In the genomic region with DNA sequence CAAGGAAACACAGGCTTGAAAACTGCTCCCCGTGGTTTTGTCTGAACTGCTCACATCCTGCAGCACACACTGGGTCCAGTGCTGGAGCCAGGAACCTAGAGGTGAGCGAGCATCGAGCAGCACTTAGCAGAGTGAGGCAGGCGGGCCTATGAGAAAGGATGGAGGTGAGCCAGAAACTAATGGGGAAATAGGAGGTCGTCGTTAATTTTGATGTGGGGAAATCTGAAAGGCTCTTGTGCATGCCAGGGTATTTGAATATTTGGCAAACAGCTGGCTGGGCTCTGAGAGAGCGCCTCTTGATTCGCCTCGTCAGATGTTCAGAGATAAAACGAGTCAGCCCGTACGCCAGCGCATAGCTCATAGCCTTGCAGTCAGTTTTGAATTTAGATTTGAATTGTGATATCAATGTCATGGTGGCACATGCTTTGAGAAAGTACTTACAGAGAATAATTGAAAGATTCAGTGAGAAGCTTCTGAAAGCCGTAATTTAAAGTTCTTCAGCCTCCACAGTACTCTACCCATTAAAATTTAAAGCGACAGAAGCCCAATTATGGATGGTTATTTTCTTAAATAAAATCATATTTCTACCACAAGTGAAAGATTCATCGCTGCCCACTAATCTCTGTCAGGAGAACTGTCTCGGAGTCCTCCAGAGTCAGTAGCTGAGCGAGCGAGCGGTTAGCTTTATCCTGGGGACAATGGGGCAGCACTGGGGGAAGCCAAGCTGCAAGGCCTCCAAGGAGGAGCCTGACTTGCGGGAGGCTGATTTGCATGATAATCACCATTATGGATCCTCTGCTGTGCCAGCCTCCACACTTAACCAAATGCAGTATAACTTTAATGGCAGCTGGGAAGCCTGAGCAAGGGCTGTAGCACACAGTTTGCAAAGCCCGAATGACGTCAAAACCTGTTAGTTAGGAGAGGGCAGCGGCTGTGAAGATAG, we compare ENCODE assay signal across 9 mouse cellular contexts.
DNase-seq lines count a peak whose midpoint lies in the region; ATAC-seq and TF ChIP-seq lines count a peak whose summit lies in the region.
"Had no signal": no experiment of that assay in that cellular context is flagged by ENCODE, and none has a peak within 500 bp of the region (broad histone marks: within the 10 kb centered on the region; RNA-seq: fewer than 3 reads in every experiment).

No protein-coding gene starts in this region.

- TF ChIP-seq EP300 in stomach, postnatal 0 days (optimal IDR thresholded peaks at IDR 0.05) = no peak

- H3K4me2 ChIP-seq in stomach, postnatal 0 days (replicated peaks; ENCODE audit: low read depth) = peak overlapping the region; percentile 56

- TF ChIP-seq CTCF in left cerebral cortex, adult 2 months (IDR thresholded peaks at IDR 0.05) = no peak
- no peak for TF ChIP-seq CTCF in stomach, postnatal 0 days (IDR thresholded peaks at IDR 0.05; ENCODE audit: low read depth)

- H3K9ac ChIP-seq in stomach, postnatal 0 days (ENCODE audit: low read length) = no peak overlapping the region

- H3K4me1 ChIP-seq in stomach, postnatal 0 days (replicated peaks; ENCODE audit: control insufficient read depth, insufficient read depth) = no peaks in the 10 kb centered on the region

- no peaks in the 10 kb centered on the region for H3K9me3 ChIP-seq in stomach, postnatal 0 days (ENCODE audit: control insufficient read depth, low read length)

- H3K36me3 ChIP-seq in stomach, postnatal 0 days (ENCODE audit: control insufficient read depth, insufficient read depth, low read length) = no peaks in the 10 kb centered on the region

- WGBS in stomach, postnatal 0 days = 19% methylated on average over 24 of the region's 24 CpGs

- DNase-seq in left cerebral cortex, adult 18-20 months (ENCODE audit: low spot score in 2 of 2) = peak; percentile 26 to 42
- no peak for DNase-seq in left cerebral cortex, adult 11 months (ENCODE audit: low spot score)
- DNase-seq in embryo, embryonic 10 days (ENCODE audit: low spot score) = peak; percentile 79
- peak; percentile 5 for DNase-seq in heart, postnatal 10 days
- DNase-seq in left cerebral cortex, adult 2 months (ENCODE audit: extremely low spot score in 1 of 2, low spot score in 2 of 2) = peak; percentile 30 to 33
- peak; percentile 9 to 50 for DNase-seq in lung, postnatal 4 days
- DNase-seq in stomach, postnatal 0 days (ENCODE audit: low spot score) = peak; percentile 13
- no peak for DNase-seq in urinary bladder, postnatal 10 days (ENCODE audit: low spot score)

- no peak for ATAC-seq in stomach, postnatal 0 days (ENCODE audit: low FRiP score, low TSS enrichment)
- ATAC-seq: Patski had no signal

- peak overlapping the region; percentile 65 for H3K27ac ChIP-seq in left cerebral cortex, adult 2 months
- no peak overlapping the region; the same call in 1 of the 2 replicates for H3K27ac ChIP-seq in stomach, postnatal 0 days (replicated peaks)

- no peaks in the 10 kb centered on the region for H3K27me3 ChIP-seq in stomach, postnatal 0 days (ENCODE audit: control insufficient read depth, insufficient read depth, low read length)
- H3K27me3 ChIP-seq: Patski had no signal

- intact Hi-C loops in heart, postnatal 10 days (cut with DNase I) = no loop called here
- intact Hi-C loops in left cerebral cortex, adult 2 months (cut with DNase I) = loop anchor here (5.0 kb wide), 3 partner anchors 150 to 230 kb away; no protein-coding TSS in a partner anchor

- H3K4me3 ChIP-seq in left cerebral cortex, adult 2 months = peak overlapping the region; percentile 39
- H3K4me3 ChIP-seq in stomach, postnatal 0 days (ENCODE audit: low read depth, low read length) = peak overlapping the region; percentile 25

Comparison
In these comparisons a context has a peak if more than half of its experiments do, and no peak if none do; other contexts are left out.
1. DNase-seq: peak in left cerebral cortex, adult 18-20 months (2 of 2), embryo, embryonic 10 days (single experiment), heart, postnatal 10 days (2 of 2), left cerebral cortex, adult 2 months (2 of 2), lung, postnatal 4 days (2 of 2) and stomach, postnatal 0 days (single experiment); none in left cerebral cortex, adult 11 months (single experiment) and urinary bladder, postnatal 10 days (single experiment).